Mouse (Mus musculus) bone marrow, adult 2 months (tissue): ENCODE results near the gene Ptcd3.
A peak's percentile ranks its signal among the peaks of the same experiment; 100 is the strongest.

Source experiments
- CTCF ChIP-seq: fragments of 200-500 bp; IDR thresholded peaks from 2 replicates; pipeline ENCODE4 v1.5.1; 2011; ENCODE audit warnings: low read length, control low read depth; ENCODE audit not compliant: control insufficient read depth, insufficient read depth
- POLR2A ChIP-seq: fragments of 200-500 bp; IDR thresholded peaks from 2 replicates; pipeline ENCODE4 v1.6.1; 2011; ENCODE audit warnings: low read depth, mild to moderate bottlenecking, control low read depth, low read length, borderline replicate concordance; ENCODE audit not compliant: control insufficient read depth

DNA sequence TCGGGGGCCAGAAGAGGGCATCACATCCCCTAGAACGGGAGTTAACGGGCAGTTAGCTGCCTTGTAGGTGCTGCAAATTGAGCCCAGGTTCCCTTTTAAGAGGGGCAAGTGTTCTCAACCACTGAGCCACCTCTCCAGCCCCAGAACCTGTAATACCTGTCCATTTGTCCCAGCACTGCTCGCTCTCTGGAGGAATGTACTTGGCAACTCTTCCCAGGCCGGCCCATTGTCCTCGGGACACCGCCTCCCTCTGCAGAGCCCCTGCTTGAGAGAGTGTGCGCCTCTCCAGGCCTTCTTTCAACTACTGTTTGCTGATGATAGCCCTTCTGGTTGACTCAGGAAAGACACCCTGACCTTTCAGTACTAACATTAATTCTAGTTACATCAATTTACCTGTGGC, 37.6 kb upstream of the Ptcd3 start:
- TF ChIP-seq CTCF (0 out of 2 replicates have a peak, but pooled peaks have one; percentile 3), POLR2A (no peak)
